ENCODE assay signal across 19 mouse cellular contexts in the genomic region with DNA sequence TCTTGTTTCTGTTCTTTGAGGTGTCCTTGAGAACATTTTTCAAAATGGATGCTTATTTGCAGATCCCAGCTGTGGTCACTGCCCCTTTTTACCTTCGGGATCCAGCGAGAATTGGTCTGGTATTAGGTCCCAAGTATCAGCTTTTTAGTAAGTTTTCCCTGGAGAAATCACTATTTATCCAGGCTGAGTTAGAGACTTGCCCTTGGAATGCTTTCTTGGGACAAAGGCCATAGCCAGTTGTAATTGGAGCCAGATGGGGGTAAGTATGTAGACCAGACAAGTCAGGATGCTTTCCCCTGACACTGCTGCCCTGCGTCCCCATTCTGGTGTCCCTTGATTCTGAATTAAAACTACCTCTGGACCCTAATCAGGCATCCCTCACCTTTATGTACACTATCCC.
DNase-seq lines count a peak whose midpoint lies in the region.
"Had no signal": no experiment of that assay in that cellular context is flagged by ENCODE, and none has a peak within 500 bp of the region (broad histone marks: within the 10 kb centered on the region; RNA-seq: fewer than 3 reads in every experiment).

No protein-coding gene starts in this region.

- DNase-seq in adrenal gland, postnatal 10 days, result peak; percentile 3
- no peak for DNase-seq in adrenal gland, adult 2 months
- DNase-seq in embryo, embryonic 10 days (ENCODE audit: low spot score), result peak; percentile 46
- DNase-seq in embryonic facial prominence, embryonic 10.5 days (ENCODE audit: low spot score), result peak; percentile 17
- DNase-seq in kidney, postnatal 10 days, result no peak
- no peak for DNase-seq in kidney, postnatal 4 days
- DNase-seq in heart, adult 18-20 months, result no peak
- DNase-seq: adrenal gland, adult 8-10 months; cerebellum, adult 11-12 months; cerebellum, adult 9-10 months; cerebellum, postnatal 25 days; forebrain, postnatal 0 days; heart, adult 2 months had no signal

- no peak overlapping the region for H3K27ac ChIP-seq in embryonic facial prominence, embryonic 10.5 days (replicated peaks)
- H3K27ac ChIP-seq: forebrain, embryonic 13.5 days; heart, adult 2 months; hindbrain, embryonic 10.5 days; hindbrain, embryonic 14.5 days; intestine, embryonic 15.5 days had no signal

- no peak overlapping the region for H3K4me3 ChIP-seq in embryonic facial prominence, embryonic 10.5 days
- H3K4me3 ChIP-seq: forebrain, embryonic 13.5 days; heart, adult 2 months; heart, embryonic 12.5 days; hindbrain, embryonic 10.5 days; intestine, embryonic 15.5 days had no signal

- no peaks in the 10 kb centered on the region for H3K36me3 ChIP-seq in embryonic facial prominence, embryonic 10.5 days (replicated peaks)
- H3K36me3 ChIP-seq: heart, embryonic 12.5 days; hindbrain, embryonic 10.5 days; intestine, embryonic 15.5 days had no signal

- no peaks in the 10 kb centered on the region for H3K27me3 ChIP-seq in embryonic facial prominence, embryonic 10.5 days (replicated peaks; ENCODE audit: low read depth, poor library complexity, severe bottlenecking)
- H3K27me3 ChIP-seq: forebrain, embryonic 13.5 days; heart, embryonic 12.5 days; intestine, embryonic 15.5 days; Patski had no signal

- H3K4me1 ChIP-seq in embryonic facial prominence, embryonic 10.5 days, result 0 out of 2 replicates have a peak, but pooled peaks cover 2% of the 10 kb centered on the region
- H3K4me1 ChIP-seq: forebrain, embryonic 13.5 days; heart, embryonic 12.5 days; hindbrain, embryonic 10.5 days; intestine, embryonic 15.5 days had no signal

- no peaks in the 10 kb centered on the region for H3K9me3 ChIP-seq in embryonic facial prominence, embryonic 10.5 days
- H3K9me3 ChIP-seq: forebrain, embryonic 13.5 days; heart, embryonic 12.5 days; hindbrain, embryonic 10.5 days; intestine, embryonic 15.5 days had no signal

- 35% methylated on average over 3 of the region's 3 CpGs for WGBS in embryonic facial prominence, embryonic 10.5 days

Comparison
In these comparisons a context has a peak if more than half of its experiments do, and no peak if none do; other contexts are left out.
1. DNase-seq: peak in adrenal gland, postnatal 10 days (single experiment), embryo, embryonic 10 days (single experiment) and embryonic facial prominence, embryonic 10.5 days (single experiment); none in adrenal gland, adult 2 months (single experiment), kidney, postnatal 10 days (single experiment), kidney, postnatal 4 days (0 of 2) and heart, adult 18-20 months (0 of 2).